Mouse (Mus musculus) olfactory bulb, adult 2 months (tissue): ENCODE data around the gene Tbc1d4. TPM values are rescaled to one million over a fixed set of nuclear protein-coding genes. Genes with fewer than 3 reads are reported as not detected.

Experiments
- H3K27ac ChIP-seq: fragments of 200-500 bp; 2 replicates; pipeline ENCODE4 v1.5.1; 2012; ENCODE audit warnings: low read depth, low read length; ENCODE audit not compliant: insufficient read depth
- H3K4me1 ChIP-seq: fragments of 200-500 bp; 2 replicates; pipeline ENCODE4 v1.6.1; 2012; ENCODE audit warnings: low read length; ENCODE audit not compliant: control insufficient read depth, insufficient read depth
- H3K4me3 ChIP-seq: fragments of 200-500 bp; 2 replicates; pipeline ENCODE4 v1.5.1; 2012; ENCODE audit warnings: mild to moderate bottlenecking, low read depth, low read length, moderate library complexity; ENCODE audit not compliant: insufficient read depth
- CTCF ChIP-seq: fragments of 200-500 bp; IDR thresholded peaks from 2 replicates; pipeline ENCODE4 v1.5.1; 2012; ENCODE audit warnings: low read depth, mild to moderate bottlenecking, low read length, moderate library complexity; ENCODE audit not compliant: insufficient read depth
- POLR2A ChIP-seq: fragments of 200-500 bp; IDR thresholded peaks from 2 replicates; pipeline ENCODE4 v1.6.1; 2012; ENCODE audit warnings: mild to moderate bottlenecking, low read depth, low read length, moderate library complexity; ENCODE audit not compliant: insufficient read depth
- WGBS: fragments of 180-500 bp; shearing (Covaris S2); methylation state at CpG from one replicate; pipeline ENCODE4 v1.1.7; 2018; 5-methylcytosine and 5-hydroxymethylcytosine counted together
- polyA plus RNA-seq: library from polyadenylated mRNA; stranded (reverse); fragments of >200 nt; gene quantifications from 2 replicates; pipeline ENCODE4 v1.2.4, GENCODE M21; 2012; ENCODE audit warnings: low replicate concordance; ENCODE audit not compliant: missing spikeins, insufficient read depth, insufficient read length

Gene Tbc1d4
- polyA plus RNA-seq, 1 experiment: not detected

GRCm38 (mm10) chr14:101452915-101453314, 156.1 kb downstream of the Tbc1d4 start:
- no peak overlapping the region for H3K27ac ChIP-seq
- no peak overlapping the region for H3K4me3 ChIP-seq
- WGBS: 82% methylated on average over 6 of the region's 6 CpGs
- TF ChIP-seq CTCF: no peak
- TF ChIP-seq POLR2A: no peak
- H3K4me1 ChIP-seq: no peaks in the 10 kb centered on the region

- TF ChIP-seq CTCF (no peak), POLR2A (no peak)
- 68% methylated on average over 4 of the region's 4 CpGs for WGBS
- Histone ChIP-seq H3K27ac (no peak overlapping the region), H3K4me3 (no peak overlapping the region), H3K4me1 (no peaks in the 10 kb centered on the region)
These were observed 161.1 kb downstream of the Tbc1d4 start for GRCm38 (mm10) chr14:101447857-101448256.

DNA sequence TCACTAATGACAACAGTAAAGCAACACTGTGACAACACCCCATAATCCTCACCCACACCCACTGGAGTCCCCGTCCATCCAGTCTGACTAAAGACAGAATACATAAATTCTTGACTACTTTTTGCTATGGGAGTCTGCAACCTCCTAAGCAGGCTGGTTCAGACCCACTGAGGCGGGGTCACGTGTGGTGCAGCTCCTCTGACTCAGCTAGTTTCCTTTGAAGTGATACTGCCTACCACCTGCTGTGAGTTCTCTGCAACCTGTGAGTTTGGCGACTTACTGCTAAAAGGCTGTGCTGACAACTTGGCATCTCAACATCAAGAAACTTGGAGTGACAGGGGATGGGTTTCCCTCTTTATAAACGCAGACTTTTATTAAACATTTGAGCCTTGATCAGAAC, 163.8 kb downstream of the Tbc1d4 start:
- TF ChIP-seq POLR2A (no peak), CTCF (no peak)
- no peak overlapping the region for H3K4me3 ChIP-seq
- H3K27ac ChIP-seq: no peak overlapping the region
- H3K4me1 ChIP-seq: no peaks in the 10 kb centered on the region
- WGBS: 85% methylated on average over 5 of the region's 5 CpGs

- TF ChIP-seq POLR2A (no peak), CTCF (no peak)
- Histone ChIP-seq H3K27ac (no peak overlapping the region), H3K4me3 (no peak overlapping the region), H3K4me1 (no peaks in the 10 kb centered on the region)
- WGBS: 74% methylated on average over 3 of the region's 3 CpGs
These were observed 171.1 kb downstream of the Tbc1d4 start for GRCm38 (mm10) chr14:101437925-101438324.

DNA sequence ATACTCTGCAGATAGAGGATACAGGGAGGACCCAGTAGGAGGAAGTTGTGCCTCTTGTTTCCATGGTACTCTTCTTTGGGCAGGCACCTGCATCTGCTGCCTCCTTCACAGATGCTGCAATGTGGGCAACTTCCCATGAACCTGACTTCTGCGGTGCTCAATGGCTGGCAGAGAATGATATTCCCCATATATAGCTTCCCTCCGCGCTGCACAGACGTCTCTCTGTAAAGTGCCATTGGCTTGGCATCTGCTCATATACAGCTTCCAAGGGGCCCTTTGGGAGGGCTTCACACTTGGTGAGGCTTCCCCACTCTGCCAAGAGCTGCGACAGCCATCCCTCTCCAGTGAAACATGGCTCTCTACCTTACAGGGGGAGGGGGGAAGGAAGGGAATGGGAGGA, 178.5 kb downstream of the Tbc1d4 start:
- 78% methylated on average over 5 of the region's 5 CpGs for WGBS
- TF ChIP-seq POLR2A: no peak
- no peak for TF ChIP-seq CTCF
- Histone ChIP-seq H3K4me1 (no peaks in the 10 kb centered on the region), H3K27ac (no peak overlapping the region), H3K4me3 (no peak overlapping the region)

- TF ChIP-seq POLR2A: no peak
- TF ChIP-seq CTCF: no peak
- 21% methylated on average over 3 of the region's 3 CpGs for WGBS
These were observed 180.0 kb downstream of the Tbc1d4 start for GRCm38 (mm10) chr14:101428805-101429516.

DNA sequence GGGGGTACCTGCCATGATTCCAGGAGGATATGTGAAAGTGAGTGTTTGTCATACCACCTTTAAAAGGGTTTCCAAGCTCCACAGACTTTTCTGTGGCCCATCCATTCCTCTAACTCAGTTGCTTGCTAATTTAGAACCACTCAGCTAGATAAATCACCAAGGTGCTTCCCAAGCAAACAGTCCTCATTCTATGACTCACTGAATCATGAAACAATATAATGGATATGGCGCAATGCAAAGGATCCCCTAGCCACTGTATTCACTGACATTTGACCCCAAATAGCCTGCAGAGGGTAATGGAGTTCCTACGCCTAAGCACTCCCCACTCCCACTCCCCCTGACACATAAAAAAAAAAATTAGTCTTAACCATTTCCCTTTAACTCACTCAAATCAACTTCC, 191.3 kb downstream of the Tbc1d4 start:
- TF ChIP-seq CTCF: no peak
- TF ChIP-seq POLR2A: no peak
- Histone ChIP-seq H3K27ac (no peak overlapping the region), H3K4me3 (no peak overlapping the region), H3K4me1 (no peaks in the 10 kb centered on the region)
- WGBS: 74% methylated on average over 2 of the region's 2 CpGs

More at GRCm38 (mm10) chr14:101428805-101429516, 180.0 kb downstream of the Tbc1d4 start:
- H3K4me3 ChIP-seq: no peak overlapping the region
- no peak overlapping the region for H3K27ac ChIP-seq
- no peaks in the 10 kb centered on the region for H3K4me1 ChIP-seq

Other genes starting within 250 kb of the Tbc1d4 start
- gene Commd6, start 31.5 kb upstream of the Tbc1d4 start, polyA plus RNA-seq: not detected in 2 replicates
- not detected in 2 replicates for gene Uchl3, start 44.8 kb upstream of the Tbc1d4 start, polyA plus RNA-seq
- not detected in 2 replicates for gene Gm9922, start 120.6 kb upstream of the Tbc1d4 start, polyA plus RNA-seq
- gene Lmo7, start 120.8 kb upstream of the Tbc1d4 start, polyA plus RNA-seq: not detected in 2 replicates